Mouse (Mus musculus): ENCODE measurements around the gene 2310009B15Rik. TPM values are rescaled to one million over a fixed set of nuclear protein-coding genes. Genes with fewer than 3 reads are reported as not detected.

2310009B15Rik gene
- total and polyA plus RNA-seq, 3 experiments = 10.4 to 19.3 TPM; not detected in 1

DNA sequence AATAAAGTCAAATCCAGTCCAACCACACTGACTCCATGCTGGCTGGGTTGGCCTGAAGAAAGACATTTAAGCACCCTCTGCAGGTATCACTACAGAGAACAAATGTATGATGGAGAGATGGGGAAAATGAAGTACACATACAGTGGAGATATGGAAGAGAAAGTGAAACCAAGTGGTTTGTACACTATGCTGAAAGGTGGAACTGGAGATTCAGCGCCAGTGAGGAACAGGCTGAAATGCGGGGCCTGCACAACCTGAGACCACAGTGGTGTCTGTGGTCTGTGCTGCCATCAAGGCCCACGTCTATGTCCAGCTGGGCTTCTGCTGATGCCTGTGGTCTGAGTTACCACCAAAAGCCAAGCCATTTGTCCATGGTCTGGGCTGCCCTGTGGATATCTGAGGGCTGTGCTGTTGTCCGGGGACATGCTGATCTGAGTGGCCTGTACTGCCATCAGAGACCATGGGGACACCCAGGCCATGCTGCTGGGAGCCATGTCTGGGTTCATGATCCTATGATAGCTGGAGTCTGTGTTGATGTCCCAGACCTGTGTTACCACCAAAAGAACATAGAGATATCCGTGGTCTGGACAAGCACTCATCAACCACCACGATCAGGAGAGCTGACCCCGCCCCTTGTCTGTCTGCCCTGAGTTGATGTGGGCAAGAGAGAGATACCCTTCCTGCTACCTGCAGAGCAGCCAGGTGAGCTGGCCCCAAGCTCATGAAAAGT is 34.2 kb downstream of the 2310009B15Rik start:
- Histone ChIP-seq H3K27me3 (ENCODE audit: control insufficient read depth in 1 of 2, insufficient read depth in 2 of 2, low read length in 2 of 2) (peaks cover 0 to 1% of the 10 kb centered on the region in 2 experiments; a peak in 2 of 4 replicates), H3K4me3 (ENCODE audit: control insufficient read depth in 1 of 2, insufficient read depth in 1 of 2, low read depth in 2 of 2, low read length in 2 of 2) (no peak overlapping the region), H3K79me2 (ENCODE audit: control insufficient read depth, insufficient read depth, low read length, poor library complexity) (no peaks in the 10 kb centered on the region), H3K36me3 (ENCODE audit: control insufficient read depth in 1 of 2, insufficient read depth in 2 of 2, low read length in 2 of 2) (no peaks in the 10 kb centered on the region), H3K9me3 (replicated peaks; ENCODE audit: insufficient read depth, low read length) (no peaks in the 10 kb centered on the region), H3K27ac (ENCODE audit: control insufficient read depth, low read depth, low read length) (no peak overlapping the region), H3K9ac (ENCODE audit: control insufficient read depth, low read depth, low read length, poor library complexity, severe bottlenecking) (no peak overlapping the region), H3K4me1 (ENCODE audit: control insufficient read depth in 1 of 2, insufficient read depth in 2 of 2, low read length in 2 of 2) (no peaks in the 10 kb centered on the region)
- no peak for DNase-seq (ENCODE audit: low read depth, low spot score)
- TF ChIP-seq MAX (IDR thresholded peaks at IDR 0.05; ENCODE audit: low read length) (no peak), JUND (IDR thresholded peaks at IDR 0.05; ENCODE audit: low read depth, low read length) (no peak), GABPA (IDR thresholded peaks at IDR 0.05; ENCODE audit: low read depth, low read length) (no peak), NRF1 (IDR thresholded peaks at IDR 0.05; ENCODE audit: insufficient read depth, low read depth, low read length, poor library complexity, severe bottlenecking) (no peak), MAZ (IDR thresholded peaks at IDR 0.05; ENCODE audit: low read depth, low read length) (no peak), CHD2 (IDR thresholded peaks at IDR 0.05; ENCODE audit: low read length) (no peak), ZMIZ1 (IDR thresholded peaks at IDR 0.05; ENCODE audit: low read depth, low read length) (no peak)

Other genes starting within 250 kb of the 2310009B15Rik start
- gene Nek7, start 236.7 kb downstream of the 2310009B15Rik start, total RNA-seq (2012; rRNA removed) = 4.7 and 6.2 TPM in 2 replicates
- gene Nek7, start 236.7 kb downstream of the 2310009B15Rik start, polyA plus RNA-seq (2012; ENCODE audit: insufficient read depth in 1 of 2, insufficient read length in 2 of 2, low read depth in 1 of 2, low replicate concordance in 2 of 2, missing spikeins in 1 of 2) = 1 to 10 TPM in 1 of 2 experiments, not detected in 1; 9.1 TPM
- gene Lhx9, start 8.3 kb downstream of the 2310009B15Rik start, total RNA-seq (2012; rRNA removed) = 0.19 and 0.46 TPM in 2 replicates
- gene Lhx9, start 8.3 kb downstream of the 2310009B15Rik start, polyA plus RNA-seq (2012; ENCODE audit: insufficient read depth in 1 of 2, insufficient read length in 2 of 2, low read depth in 1 of 2, low replicate concordance in 2 of 2, missing spikeins in 1 of 2) = under 1 TPM in 1 of 2 experiments, not detected in 1; 0.77 TPM
- gene Dennd1b, start 106.6 kb upstream of the 2310009B15Rik start, total RNA-seq (2012; rRNA removed) = 4.1 and 4.9 TPM in 2 replicates
- 1 to 10 TPM in 1 of 2 experiments, not detected in 1; 3.9 TPM for gene Dennd1b, start 106.6 kb upstream of the 2310009B15Rik start, polyA plus RNA-seq (2012; ENCODE audit: insufficient read depth in 1 of 2, insufficient read length in 2 of 2, low read depth in 1 of 2, low replicate concordance in 2 of 2, missing spikeins in 1 of 2)